In the genomic region with DNA sequence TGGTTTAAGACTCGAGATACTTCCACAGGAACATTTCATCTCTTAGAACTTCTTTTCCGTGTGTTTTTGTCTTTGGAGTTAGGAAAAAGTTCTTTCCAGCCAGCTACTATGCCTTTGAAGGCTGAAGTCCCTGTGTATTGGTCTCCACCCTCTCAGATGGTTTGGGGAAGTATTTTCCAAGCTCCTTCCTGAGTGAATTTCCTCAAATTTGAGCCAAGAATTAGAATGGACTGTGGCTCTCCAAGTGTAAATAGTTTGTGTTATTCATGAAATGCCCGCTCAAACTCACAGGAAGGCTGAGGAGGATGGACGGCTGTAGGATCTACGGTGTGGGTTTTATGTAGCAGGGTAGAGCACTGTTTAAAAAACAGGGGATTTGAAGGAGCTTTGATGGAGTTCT, we compare ENCODE assay signal across 22 mouse cellular contexts. TPM values are rescaled to one million over a fixed set of nuclear protein-coding genes. Genes with fewer than 3 reads are reported as not detected.
DNase-seq lines count a peak whose midpoint lies in the region; ATAC-seq and TF ChIP-seq lines count a peak whose summit lies in the region.
"Had no signal": no experiment of that assay in that cellular context is flagged by ENCODE, and none has a peak within 500 bp of the region (broad histone marks: within the 10 kb centered on the region; RNA-seq: fewer than 3 reads in every experiment).

No protein-coding gene starts in this region.

- H3K4me1 ChIP-seq in embryonic facial prominence, embryonic 12.5 days: no peaks in the 10 kb centered on the region
- H3K4me1 ChIP-seq in embryonic facial prominence, embryonic 10.5 days: 0 out of 2 replicates have a peak, but pooled peaks cover 6% of the 10 kb centered on the region
- H3K4me1 ChIP-seq: embryonic facial prominence, embryonic 13.5 days; forebrain, embryonic 15.5 days; heart, embryonic 13.5 days; hindbrain, embryonic 13.5 days; midbrain, embryonic 10.5 days; neural tube, embryonic 13.5 days had no signal

- no peak overlapping the region for H3K4me2 ChIP-seq in embryonic facial prominence, embryonic 12.5 days (replicated peaks)
- H3K4me2 ChIP-seq: embryonic facial prominence, embryonic 13.5 days; forebrain, embryonic 15.5 days; heart, embryonic 13.5 days; hindbrain, embryonic 13.5 days; neural tube, embryonic 13.5 days had no signal

- no peaks in the 10 kb centered on the region for H3K36me3 ChIP-seq in embryonic facial prominence, embryonic 12.5 days
- no peaks in the 10 kb centered on the region for H3K36me3 ChIP-seq in embryonic facial prominence, embryonic 10.5 days (replicated peaks)
- H3K36me3 ChIP-seq: embryonic facial prominence, embryonic 13.5 days; forebrain, embryonic 15.5 days; heart, embryonic 13.5 days; hindbrain, embryonic 13.5 days; midbrain, embryonic 10.5 days; neural tube, embryonic 13.5 days had no signal

- no peak for TF ChIP-seq CTCF in layer of hippocampus, adult 2 months (conservative IDR thresholded peaks at IDR 0.05)

- no peaks in the 10 kb centered on the region for H3K27me3 ChIP-seq in embryonic facial prominence, embryonic 12.5 days
- no peaks in the 10 kb centered on the region for H3K27me3 ChIP-seq in embryonic facial prominence, embryonic 10.5 days (replicated peaks; ENCODE audit: low read depth, poor library complexity, severe bottlenecking)
- H3K27me3 ChIP-seq: embryonic facial prominence, embryonic 13.5 days; forebrain, embryonic 15.5 days; heart, embryonic 13.5 days; hindbrain, embryonic 13.5 days; neural tube, embryonic 13.5 days had no signal

- no peak overlapping the region for H3K4me3 ChIP-seq in embryonic facial prominence, embryonic 12.5 days
- H3K4me3 ChIP-seq in embryonic facial prominence, embryonic 10.5 days: no peak overlapping the region
- no peak overlapping the region for H3K4me3 ChIP-seq in layer of hippocampus, adult 2 months
- H3K4me3 ChIP-seq: embryonic facial prominence, embryonic 13.5 days; forebrain, embryonic 15.5 days; heart, embryonic 13.5 days; hindbrain, embryonic 13.5 days; midbrain, embryonic 10.5 days; myocyte; neural tube, embryonic 13.5 days had no signal

- 72% methylated on average over 5 of the region's 5 CpGs for WGBS in embryonic facial prominence, embryonic 12.5 days
- WGBS in embryonic facial prominence, embryonic 10.5 days: 83% methylated on average over 5 of the region's 5 CpGs

- H3K9me3 ChIP-seq in embryonic facial prominence, embryonic 12.5 days: no peaks in the 10 kb centered on the region
- no peaks in the 10 kb centered on the region for H3K9me3 ChIP-seq in embryonic facial prominence, embryonic 10.5 days
- H3K9me3 ChIP-seq: embryonic facial prominence, embryonic 13.5 days; forebrain, embryonic 15.5 days; heart, embryonic 13.5 days; hindbrain, embryonic 13.5 days; midbrain, embryonic 10.5 days; neural tube, embryonic 13.5 days had no signal

- DNase-seq in embryonic facial prominence, embryonic 10.5 days (ENCODE audit: low spot score): no peak
- DNase-seq in heart, adult 9 months (ENCODE audit: low spot score in 2 of 2): peak; percentile 37 to 65
- DNase-seq in heart, postnatal 4 days: no peak
- DNase-seq in layer of hippocampus, adult 2 months (ENCODE audit: low spot score in 2 of 2): no peak
- no peak for DNase-seq in layer of hippocampus, postnatal 14 days (ENCODE audit: low spot score in 2 of 2)
- DNase-seq in skeletal muscle tissue, adult 2 months (ENCODE audit: low read depth, low spot score): peak; percentile 44
- DNase-seq in spleen, postnatal 4 days (ENCODE audit: low spot score in 2 of 2): no peak
- DNase-seq: adrenal gland, postnatal 10 days; cerebellum, adult 18-20 months; cerebellum, postnatal 14 days; gastrocnemius, postnatal 10 days; kidney, adult 11 months; retina, postnatal 1 day had no signal

- H3K9ac ChIP-seq in embryonic facial prominence, embryonic 12.5 days: no peak overlapping the region
- H3K9ac ChIP-seq: embryonic facial prominence, embryonic 13.5 days; forebrain, embryonic 15.5 days; heart, embryonic 13.5 days; hindbrain, embryonic 13.5 days; neural tube, embryonic 13.5 days had no signal

- no peak for ATAC-seq in embryonic facial prominence, embryonic 12.5 days (ENCODE audit: insufficient number of reproducible peaks, insufficient read depth, low FRiP score, low TSS enrichment)
- ATAC-seq: forebrain, embryonic 15.5 days; midbrain, embryonic 16.5 days had no signal

- H3K27ac ChIP-seq in embryonic facial prominence, embryonic 12.5 days: peak overlapping the region; percentile 46; the same call in 1 of the 2 replicates
- no peak overlapping the region for H3K27ac ChIP-seq in embryonic facial prominence, embryonic 10.5 days (replicated peaks)
- H3K27ac ChIP-seq in layer of hippocampus, adult 2 months: peak overlapping the region; percentile 51; the same call in 1 of the 2 replicates
- H3K27ac ChIP-seq: embryonic facial prominence, embryonic 13.5 days; forebrain, embryonic 15.5 days; heart, embryonic 13.5 days; hindbrain, embryonic 13.5 days; midbrain, embryonic 10.5 days; neural tube, embryonic 13.5 days had no signal

RNA-seq across cellular contexts. Expression of gene Lepr, which starts 27.6 kb away (rescaled TPM):
- polyA plus RNA-seq in embryonic facial prominence, embryonic 12.5 days (2016; fragmentation: Nextera tagmentation; extraction: Ambion mirVana): 12.1 and 13.5 TPM in 2 replicates
- polyA plus RNA-seq in embryonic facial prominence, embryonic 10.5 days (2016; fragmentation: Nextera tagmentation; extraction: Ambion mirVana): 2.5 and 3.3 TPM in 2 replicates
- 10 to 100 TPM; 13.3 to 16.3 TPM for total RNA-seq in heart, postnatal 4 days (2021)
- 1 to 10 TPM; 1.5 to 3.0 TPM for total RNA-seq in layer of hippocampus, adult 2 months (2021)
- total RNA-seq in layer of hippocampus, postnatal 14 days (2021): 1 to 10 TPM; 2.4 to 5.0 TPM

RNA-seq across cellular contexts. Expression of gene Leprot, which starts 42.1 kb away (rescaled TPM):
- 78.9 and 82.9 TPM in 2 replicates for polyA plus RNA-seq in embryonic facial prominence, embryonic 12.5 days (2016; fragmentation: Nextera tagmentation; extraction: Ambion mirVana)
- polyA plus RNA-seq in embryonic facial prominence, embryonic 10.5 days (2016; fragmentation: Nextera tagmentation; extraction: Ambion mirVana): 59.8 and 67.7 TPM in 2 replicates
- total RNA-seq in heart, postnatal 4 days (2021): 10 to 100 TPM; 53.0 to 55.1 TPM
- 10 to 100 TPM; 27.4 to 27.9 TPM for total RNA-seq in layer of hippocampus, adult 2 months (2021)
- 10 to 100 TPM; 28.1 to 33.2 TPM for total RNA-seq in layer of hippocampus, postnatal 14 days (2021)

Comparison
In these comparisons a context has a peak if more than half of its experiments do, and no peak if none do; other contexts are left out.
1. DNase-seq: peak in heart, adult 9 months (2 of 2) and skeletal muscle tissue, adult 2 months (single experiment); none in embryonic facial prominence, embryonic 10.5 days (single experiment), heart, postnatal 4 days (single experiment), layer of hippocampus, adult 2 months (0 of 2), layer of hippocampus, postnatal 14 days (0 of 2) and spleen, postnatal 4 days (0 of 2).